Mouse (Mus musculus): ENCODE measurements around the gene Rftn2. TPM values are rescaled to one million over a fixed set of nuclear protein-coding genes. Genes with fewer than 3 reads are reported as not detected.
A peak's percentile ranks its signal among the peaks of the same experiment; 100 is the strongest.

The Rftn2 gene
- total RNA-seq, 4 experiments from 2014 or later = 20.8 to 37.2 (median 30.9) TPM

DNA sequence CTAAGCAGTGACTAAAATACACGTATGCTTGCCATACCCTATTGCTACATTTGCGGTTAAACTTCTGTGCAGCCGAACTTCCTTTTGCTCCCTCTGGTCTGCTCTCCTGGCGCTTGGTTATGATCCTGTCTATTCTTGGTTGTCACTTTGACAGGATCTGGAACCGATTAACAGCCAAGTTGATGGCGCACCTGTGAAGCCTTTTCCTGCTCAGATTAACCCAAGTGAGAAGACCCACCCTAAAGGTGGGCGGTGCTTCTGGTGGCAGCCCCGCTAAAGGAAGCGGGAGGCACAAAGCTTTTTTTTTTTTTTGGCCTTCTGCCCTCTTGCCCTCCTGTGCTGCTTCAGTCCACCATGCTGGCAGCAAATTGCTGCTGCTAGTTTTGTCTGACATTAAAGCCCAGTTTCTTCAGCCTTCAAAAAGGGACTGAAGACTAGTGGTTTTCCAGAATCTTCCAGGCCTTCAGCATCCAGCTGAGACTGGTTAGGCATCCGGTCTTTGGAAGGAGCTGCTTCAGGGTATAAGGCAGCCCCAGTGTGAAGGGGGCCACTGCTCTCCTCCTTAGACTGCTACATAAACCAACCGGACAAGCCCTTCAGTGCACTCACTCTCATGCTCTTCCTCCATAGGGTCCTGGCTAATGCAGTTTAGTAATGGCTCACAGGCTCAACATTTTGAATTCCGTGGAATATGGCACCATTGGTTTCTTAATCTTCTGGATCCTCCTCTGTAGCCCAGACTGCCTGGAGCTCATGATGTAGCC, 16.2 kb downstream of the Rftn2 start:
- no peak for DNase-seq

DNA sequence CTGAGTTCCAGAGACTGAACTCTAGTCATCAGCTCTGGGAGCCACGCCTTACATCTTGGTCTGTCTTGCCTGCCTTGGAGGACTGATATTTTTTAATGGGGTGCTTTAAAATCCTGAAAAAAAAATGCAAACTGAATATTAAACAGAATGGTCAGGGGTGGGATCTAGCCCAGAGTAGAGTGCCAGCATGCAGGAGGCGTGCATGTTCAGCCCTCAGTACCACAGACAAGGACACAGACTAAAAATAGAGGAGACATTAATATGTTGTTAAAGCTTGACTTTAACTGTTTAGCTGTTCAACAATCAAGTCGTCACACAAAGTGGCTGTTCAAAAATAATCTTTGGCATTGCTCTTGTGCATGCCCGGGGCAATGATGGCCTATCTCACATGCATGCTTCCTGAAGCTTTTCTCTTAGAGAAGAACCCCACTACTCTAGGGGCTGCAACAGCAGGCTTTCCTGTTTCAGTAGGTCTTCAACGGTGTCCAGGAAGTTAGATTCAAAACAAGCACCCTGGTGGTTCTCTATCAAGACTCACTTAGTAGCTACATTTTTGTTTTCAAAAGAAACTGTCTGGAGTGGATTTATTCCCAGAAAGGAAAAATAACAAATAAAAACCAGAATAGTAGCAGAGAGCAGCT, 18.0 kb downstream of the Rftn2 start:
- no peak for DNase-seq

DNA sequence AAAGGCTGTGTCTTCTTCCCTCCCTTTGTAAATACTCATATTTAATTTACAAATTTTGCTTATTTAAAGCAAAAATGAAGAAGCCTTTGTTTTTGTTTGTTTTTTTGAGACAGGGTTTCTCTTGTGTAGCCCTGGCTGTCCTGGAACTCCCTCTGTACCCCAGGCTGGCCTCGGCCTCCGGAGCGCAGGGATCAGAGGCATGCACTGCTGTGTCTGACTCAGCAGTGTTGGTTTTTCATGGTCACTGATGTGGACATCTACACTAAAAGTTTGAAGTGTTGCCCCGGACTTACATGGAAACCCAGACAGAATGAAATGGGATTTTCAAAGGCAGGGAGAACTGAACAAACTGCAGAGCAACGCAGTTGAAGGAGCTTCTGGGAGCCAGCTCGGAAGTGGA, 19.0 kb downstream of the Rftn2 start:
- no peak for DNase-seq

DNA sequence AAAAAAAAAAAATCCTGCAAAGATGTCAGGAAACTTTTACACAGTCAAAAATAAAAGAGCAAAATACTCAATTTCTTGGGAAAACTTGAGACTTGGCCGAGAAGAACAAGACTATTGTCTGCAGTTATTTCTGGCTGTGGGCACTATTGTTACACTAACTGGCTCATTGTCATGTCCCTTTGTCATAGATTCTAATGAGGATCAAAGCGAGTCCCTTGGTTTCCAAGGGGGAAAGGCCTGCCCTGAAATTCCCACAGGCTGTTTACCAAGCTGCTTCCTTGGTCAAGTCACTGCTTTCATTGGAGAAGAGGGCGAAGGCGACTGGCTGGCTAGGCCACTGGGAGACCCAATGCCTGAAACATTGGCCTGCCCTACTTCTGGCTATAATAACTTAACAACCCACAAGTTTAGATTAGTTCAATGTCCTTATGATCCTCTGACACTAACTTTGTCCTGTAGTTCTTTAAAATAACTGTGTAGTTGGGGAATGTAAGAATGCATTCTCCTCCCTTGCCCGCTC, 20.7 kb downstream of the Rftn2 start:
- no peak for DNase-seq

DNA sequence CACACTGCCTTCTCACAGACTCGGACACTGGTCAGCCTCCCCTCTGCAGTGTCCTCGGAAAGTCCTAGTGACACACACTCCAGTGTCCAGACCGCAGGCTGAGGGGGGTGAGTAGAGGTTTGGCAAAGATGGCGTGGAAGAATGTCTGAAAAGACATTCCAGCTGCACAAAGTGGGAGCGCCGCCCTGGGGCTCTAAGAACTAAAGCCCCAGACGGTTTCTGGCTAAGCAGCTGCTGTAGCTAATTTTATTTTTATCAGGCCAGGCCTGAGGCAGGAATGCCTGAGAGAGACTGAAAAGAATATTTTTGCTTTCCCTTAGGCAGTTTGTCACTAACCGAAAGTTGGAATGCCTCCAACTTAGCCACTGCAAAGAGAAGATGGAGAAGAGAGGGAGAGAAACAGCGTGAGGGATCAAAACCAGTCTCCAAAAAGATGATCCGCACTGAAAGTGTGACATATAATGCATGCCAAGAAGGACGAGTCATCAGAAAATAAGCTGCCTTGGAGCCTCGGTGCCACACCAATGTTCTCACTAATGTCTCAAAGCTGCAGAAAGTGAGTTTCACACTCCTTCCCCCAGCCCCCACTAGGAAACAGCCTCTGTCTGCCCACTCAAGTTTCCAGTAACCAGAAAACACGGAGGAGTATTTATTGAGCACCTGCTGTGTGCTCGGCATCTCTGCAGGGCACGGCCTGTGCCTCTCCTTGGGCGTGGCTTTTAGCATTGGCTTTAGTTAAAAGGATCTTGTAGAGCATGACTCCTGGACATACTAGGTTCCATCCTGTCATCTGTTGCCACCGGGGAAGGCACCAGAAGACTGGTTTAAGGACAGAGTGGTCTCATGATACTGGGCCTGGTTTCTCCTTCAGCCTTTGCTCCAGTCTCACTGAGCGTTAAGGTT, 24.5 kb downstream of the Rftn2 start:
- peak; percentile 53 for DNase-seq

DNA sequence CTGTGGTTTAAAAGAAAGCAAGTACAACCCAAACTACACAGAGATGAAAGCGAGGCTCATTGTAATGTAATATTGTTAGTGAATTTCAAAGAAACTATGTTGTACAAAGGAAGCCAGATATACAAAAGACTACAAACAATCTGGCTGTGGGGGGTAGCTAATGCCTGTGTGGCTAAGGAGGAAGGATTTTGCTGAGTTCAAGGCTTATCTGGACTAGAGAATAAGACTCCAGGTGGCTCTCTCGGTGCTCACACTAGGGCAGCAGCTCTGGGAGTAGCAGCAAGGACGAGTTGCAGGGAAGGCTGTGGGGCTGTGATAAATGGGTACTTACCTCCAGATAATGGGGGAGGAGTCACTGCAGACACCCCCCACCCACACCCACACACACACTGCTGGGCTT, 27.9 kb downstream of the Rftn2 start:
- DNase-seq = no peak

DNA sequence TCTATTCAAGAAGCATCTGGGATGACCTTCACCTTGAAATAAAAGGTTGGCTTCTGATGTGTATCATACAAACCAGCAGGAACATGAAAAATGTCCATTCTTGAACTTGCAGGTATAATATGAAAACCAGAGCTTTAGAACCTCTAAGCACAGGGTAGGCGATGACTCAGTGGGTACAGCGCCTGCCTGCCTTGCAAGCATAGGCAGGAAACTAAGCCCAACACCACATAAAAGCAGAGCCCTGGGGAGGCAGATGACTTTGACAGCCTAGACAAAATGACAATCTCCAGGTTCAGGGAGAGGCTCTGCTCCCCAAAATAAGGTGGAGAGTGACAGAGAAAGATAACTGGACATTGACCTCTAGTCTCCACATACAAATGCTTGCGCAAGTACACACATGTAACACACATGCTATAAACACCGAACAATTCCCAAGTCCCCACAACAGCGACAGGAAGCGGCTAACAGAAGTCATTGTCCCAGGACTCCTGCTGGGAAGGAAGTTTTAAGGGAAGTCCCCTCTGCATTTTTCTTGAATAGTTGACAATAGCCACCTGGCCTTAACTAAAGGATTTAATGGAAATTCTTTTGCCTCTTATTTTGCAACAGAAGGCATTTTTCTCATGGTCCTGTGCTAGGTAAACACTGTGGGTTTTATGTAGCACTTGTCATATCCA, 30.1 kb downstream of the Rftn2 start:
- DNase-seq = no peak

DNA sequence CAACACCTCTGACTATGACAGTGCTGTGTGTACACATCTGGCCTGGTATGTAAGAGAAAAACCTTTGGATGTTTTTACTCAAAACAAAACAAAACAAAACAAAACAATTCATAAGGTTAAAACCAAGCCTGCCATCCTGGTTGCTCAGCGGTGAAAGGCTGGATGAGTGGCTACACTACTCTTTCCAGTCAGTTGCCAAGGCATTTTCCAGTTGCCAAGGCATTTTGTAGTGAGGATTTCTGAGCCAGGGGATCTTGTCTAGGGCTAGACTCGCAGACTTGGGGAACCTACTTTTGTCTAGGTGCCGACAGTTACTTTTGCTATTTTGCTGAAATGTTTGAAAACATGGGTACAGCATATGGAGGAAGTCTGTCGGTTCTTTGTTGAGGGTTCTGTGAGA, 31.6 kb downstream of the Rftn2 start:
- no peak for DNase-seq

DNA sequence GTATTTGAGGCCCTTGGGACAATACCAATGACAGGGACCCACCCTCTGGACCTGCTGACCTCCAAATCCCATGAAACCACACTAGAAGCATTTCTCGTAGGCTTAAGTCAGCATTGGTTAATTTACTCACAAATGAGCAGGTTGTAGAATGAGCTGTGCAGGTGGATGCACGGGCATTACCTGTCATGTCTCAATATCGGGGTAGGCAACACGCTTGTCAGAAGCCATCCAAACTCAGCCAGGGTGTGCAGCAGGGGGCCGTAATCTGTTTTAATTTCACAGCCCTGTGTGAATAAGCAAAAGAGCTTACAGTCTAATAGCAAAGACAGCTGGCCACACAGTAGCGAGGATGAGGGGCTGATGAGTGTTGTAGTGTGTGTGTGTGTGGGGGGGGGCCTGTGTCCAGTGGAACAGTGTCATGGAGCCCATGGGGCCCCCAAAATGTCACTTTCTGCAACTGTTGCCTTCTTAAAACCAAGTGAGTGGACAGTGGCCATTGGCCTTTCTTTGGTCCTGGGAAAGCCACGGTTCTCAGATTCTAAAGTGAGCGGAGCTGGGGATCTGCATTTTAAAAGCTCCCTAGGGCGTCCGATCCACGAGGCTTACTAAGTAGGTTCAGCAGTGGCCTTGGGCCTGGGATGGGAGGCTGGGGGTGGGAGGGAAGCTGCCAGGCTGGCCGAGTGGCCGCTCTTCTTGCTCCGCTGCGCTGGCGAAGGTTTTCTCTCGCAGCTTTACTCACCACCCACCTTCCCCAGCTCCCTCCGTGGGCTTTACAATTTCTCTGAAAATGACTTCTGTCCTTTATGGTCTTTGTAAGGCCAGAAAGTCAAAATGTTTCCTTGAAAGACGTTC, 32.3 kb downstream of the Rftn2 start:
- no peak for DNase-seq

DNA sequence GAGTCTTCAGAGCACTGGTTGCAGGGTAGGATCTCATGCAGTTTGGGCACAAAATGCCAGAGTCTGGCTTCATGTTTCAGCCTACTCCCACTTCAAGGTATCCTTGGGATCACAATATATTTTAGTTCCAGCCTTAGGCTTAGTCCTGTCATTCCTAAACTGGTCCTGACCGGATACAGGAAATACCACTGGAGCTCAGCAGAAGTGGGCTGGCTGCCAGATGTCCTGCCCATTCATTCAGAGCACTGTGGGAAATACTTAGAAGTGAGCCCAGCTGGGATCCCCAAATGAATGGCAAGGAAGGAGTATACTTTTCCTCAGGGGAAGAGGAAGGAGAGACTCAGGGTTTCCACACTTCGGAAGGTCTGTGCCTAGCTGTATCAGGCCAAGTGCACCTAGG, 33.3 kb downstream of the Rftn2 start:
- DNase-seq = peak; percentile 45

DNA sequence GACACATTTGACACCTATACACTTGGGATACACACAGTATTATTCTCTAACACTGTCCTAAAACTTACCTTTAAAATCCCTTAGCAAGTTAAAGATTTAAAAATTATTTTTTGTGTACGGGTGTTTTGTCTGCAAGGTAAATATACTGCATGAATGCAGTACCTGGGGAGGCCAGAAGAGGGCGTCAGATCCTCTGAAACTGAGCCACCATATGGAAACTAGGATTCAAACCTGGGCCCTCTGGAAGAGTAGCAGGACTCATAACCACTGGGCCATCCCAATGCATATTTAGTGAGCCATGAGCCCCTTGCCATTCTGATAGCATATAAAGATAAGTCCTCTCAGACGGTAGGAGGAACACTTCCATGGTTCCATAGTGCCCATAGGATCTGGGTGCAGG, 33.8 kb downstream of the Rftn2 start:
- no peak for DNase-seq

DNA sequence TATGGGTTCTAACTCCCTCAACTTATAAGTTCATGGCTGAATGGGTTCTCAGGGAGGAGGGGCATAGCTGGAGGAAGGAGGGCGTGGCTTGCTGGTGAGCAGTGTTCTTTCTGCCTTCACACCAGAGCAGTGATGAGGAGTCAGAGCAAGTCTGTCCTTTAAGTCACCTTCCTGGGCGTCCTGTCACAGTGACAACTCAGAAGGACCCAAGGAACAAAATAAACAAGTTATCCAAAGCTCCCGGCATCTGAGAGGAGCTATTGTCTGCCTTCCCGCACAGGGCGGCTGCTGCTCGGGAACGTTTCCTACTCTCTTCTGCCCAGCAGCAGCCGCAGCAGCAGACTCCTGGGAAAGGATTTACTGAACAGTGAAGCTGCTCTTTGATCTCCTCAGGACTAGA, 34.6 kb downstream of the Rftn2 start:
- DNase-seq = no peak

DNA sequence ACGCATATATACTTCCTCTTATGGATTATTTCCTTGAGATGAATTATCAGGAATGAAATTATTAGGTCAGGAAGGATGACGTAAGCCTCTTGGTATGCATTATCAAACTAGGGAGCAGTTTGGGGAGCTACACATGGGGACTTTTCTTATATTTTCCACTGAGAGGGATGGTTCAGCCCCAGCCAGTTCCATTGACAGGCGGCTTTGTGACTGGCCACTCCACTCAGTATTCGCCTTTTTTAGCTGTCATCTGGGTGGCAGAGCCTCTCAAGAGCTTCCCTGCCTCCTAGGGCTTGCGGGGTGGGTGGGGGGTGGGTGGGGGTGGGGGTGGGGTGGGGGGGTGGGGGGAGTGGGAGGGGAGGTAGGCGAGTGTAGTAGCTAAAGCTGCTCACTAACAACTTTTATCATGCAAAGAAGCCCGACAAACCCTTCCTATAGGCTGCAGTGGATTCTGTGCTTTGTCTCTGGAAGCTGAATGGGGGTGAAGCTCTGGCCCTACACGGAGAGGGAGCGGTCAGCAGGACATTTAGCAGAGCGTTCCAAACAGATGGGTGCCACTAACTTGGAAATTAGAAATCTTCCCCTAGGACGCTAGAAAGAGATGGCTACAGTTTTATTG, 39.9 kb downstream of the Rftn2 start:
- DNase-seq = no peak

DNA sequence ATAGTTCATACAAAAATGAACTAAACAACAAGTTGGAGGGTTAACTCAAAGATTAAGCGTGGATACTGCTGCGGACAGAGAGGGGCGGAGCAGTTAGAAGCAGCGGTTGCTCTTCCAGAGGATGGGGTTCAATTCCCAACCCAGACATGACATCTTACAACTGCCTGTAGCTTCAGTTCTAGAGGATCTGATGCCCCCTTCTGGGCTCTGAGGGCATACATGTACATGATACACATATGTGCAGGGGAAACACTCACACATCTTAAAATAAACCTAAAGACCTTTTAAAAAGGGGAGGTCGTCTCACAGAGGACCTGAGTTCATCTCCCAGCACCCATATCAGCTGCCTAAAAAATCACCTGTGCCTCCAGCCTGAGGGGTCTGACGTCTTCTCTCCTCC, 40.9 kb downstream of the Rftn2 start:
- DNase-seq = no peak

DNA sequence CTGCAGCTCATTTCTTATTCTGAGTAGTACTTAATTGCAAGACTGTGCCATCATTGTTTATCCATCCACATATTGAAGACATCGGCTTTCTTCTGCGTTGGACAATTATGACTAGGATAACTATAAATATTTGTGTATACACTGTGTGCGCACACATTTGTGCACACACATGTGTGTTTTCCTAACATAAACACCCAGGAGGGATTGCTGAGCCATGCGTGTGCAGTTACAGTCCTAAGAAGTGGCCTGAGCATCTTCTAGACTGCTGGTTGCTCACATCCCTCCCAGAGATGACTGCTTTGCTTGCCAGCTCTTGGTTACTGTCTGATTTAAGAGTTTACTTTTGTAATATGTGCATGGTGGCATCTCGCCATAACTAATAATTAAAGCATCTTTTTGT, 44.2 kb downstream of the Rftn2 start:
- no peak for DNase-seq

DNA sequence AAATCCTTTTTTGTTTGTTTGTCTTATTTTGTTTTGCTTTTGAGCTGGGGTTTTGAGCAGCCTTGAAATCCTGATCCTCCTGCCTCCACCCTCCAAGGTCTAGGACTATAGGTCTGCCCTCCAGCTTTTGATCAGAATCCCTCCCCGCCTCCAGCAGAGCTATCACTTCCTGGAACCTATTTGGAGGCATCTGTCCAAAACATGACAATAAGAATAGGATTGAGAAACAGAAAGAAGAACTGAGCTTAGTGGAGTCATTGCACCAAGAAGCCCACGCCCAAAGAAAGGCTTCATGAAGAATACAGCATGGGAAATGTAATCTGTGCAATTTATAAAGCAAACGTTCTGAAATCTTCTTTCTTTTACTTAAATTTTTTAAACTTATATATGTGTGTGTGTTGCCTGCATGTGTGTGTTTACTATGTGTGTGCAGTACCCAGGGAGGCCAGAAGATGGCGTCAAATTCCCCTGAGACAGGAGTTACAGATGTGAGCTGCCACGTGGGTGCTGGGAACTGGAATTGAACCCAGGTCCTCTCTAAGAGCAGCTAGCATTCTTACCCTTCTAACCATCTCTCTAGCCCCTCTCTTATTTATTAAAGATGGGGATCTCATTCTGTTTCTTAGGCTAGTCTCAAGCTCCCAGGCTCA, 46.5 kb downstream of the Rftn2 start:
- DNase-seq = no peak

DNA sequence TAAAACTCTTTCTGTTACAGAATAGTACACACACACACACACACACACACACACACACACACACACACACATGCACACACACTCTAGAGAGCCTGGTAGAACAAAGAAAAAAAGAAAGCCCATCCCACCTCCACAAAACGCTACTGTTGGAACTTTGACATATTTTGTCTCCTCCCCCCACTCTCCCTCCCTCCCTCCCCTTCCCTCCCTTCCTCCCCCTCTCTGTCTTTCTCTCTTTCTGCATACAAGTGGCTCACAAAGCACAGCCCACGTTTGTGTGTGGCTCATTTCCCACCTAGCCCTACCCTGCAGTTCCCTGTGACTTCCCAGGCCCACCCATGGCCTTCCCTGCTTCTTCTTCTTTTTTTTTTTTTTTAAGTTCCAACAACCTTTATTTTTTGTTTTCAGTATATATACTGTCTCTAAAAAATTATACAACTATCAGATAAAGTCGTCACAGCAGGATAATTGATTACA, 52.0 kb downstream of the Rftn2 start:
- no peak for DNase-seq

DNA sequence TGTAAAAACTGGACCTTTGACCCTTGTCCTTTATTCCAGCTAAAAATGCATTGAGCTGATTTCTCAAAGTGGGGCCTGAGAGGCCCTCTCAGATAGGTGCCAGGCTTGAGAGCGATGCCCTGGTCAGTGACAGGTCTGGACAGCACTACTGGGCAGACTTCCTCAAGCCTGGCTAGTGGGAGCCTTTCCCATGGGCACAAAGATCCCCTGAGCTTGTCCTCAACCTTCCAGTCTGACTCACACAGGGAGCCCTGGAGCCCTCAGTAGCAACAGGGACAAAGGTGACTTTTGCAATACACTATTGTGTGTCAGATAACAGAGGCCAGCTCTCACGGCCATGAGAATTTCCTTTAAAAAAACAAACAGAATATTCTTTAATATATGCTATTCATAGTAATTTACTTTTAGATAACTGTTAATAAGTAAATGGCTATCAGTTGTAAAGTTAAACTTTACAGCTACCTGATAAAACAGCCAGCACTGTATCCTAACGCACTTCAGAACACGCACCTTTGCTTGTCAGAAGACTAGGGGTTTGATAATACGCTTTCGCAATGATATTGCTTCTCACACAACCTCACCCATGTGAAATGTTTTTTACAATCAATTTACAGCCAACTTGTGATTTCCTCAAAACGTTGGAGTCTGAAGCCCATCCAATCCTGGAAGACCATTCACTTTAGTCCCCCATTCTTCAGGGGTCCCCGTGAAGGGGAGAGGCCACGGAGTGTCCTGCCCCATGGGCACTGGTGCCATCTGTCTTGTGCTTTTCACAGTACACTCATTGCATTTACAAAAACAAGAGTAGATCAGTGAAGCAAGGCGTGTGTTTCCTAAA, 52.6 kb downstream of the Rftn2 start:
- peak; percentile 73 for DNase-seq
